Mouse (Mus musculus) adrenal gland, postnatal 36 days (tissue): ENCODE data around the gene Lrrc4b. TPM values are rescaled to one million over a fixed set of nuclear protein-coding genes. Genes with fewer than 3 reads are reported as not detected.

ENCODE experiments used
- DNase-seq, 2 experiments: peaks; one replicate each; pipeline ENCODE4 v3.0.0; 2021; ENCODE audit warnings: mixed read lengths in 1 of 2
- long read RNA-seq, 2 experiments: library from polyadenylated mRNA; stranded (forward); transcript quantifications; one replicate each; pipeline ENCODE4 v2.0.0; 2021; ENCODE audit warnings: borderline sequencing depth in 2 of 2
- total RNA-seq, 2 experiments: library from RNA; stranded (reverse); gene quantifications; 2 replicates each; pipeline ENCODE4 v1.2.3; 2021

Lrrc4b gene
- 1 to 10 TPM; 3.9 to 4.9 TPM for total RNA-seq
- long read RNA-seq, experiment 1, partial matches to known transcripts = 0 of 2 reads
- long read RNA-seq, experiment 1, other reads (novel, unspliced or antisense) = 2 of 2 reads
- long read RNA-seq, experiment 2 = 0 reads

GRCm38 (mm10) chr7:44428968-44429521, at the start of gene Lrrc4b:
Gene Lrrc4b (plus strand): TSS chr7:44429018.
- no peak for DNase-seq

- no peak for DNase-seq
These were observed 46.3 kb upstream of the Lrrc4b start for GRCm38 (mm10) chr7:44382541-44382940.

- DNase-seq = peak; percentile 69 to 83
These were observed 44.7 kb upstream of the Lrrc4b start, which contains the start of gene Syt3 for GRCm38 (mm10) chr7:44383980-44384715. Gene Syt3 (plus strand): TSS chr7:44384102.

GRCm38 (mm10) chr7:44384716-44385059, 44.1 kb upstream of the Lrrc4b start:
- no peak for DNase-seq

- DNase-seq = no peak
These were observed 43.1 kb upstream of the Lrrc4b start, which contains the start of gene 1700008O03Rik for GRCm38 (mm10) chr7:44385720-44386119. Gene 1700008O03Rik (minus strand): TSS chr7:44385820.

- peak in 1 of 2 experiments; percentile 32 for DNase-seq
These were observed 37.0 kb upstream of the Lrrc4b start for GRCm38 (mm10) chr7:44391831-44392230.

GRCm38 (mm10) chr7:44392341-44392740, 36.5 kb upstream of the Lrrc4b start:
- DNase-seq = no peak

- no peak for DNase-seq
These were observed 35.5 kb upstream of the Lrrc4b start for GRCm38 (mm10) chr7:44393284-44393683.

GRCm38 (mm10) chr7:44398570-44398969, 30.2 kb upstream of the Lrrc4b start:
- DNase-seq = peak; percentile 50 to 58

GRCm38 (mm10) chr7:44401673-44402072, 27.1 kb upstream of the Lrrc4b start:
- DNase-seq = no peak

GRCm38 (mm10) chr7:44405346-44406014, 23.3 kb upstream of the Lrrc4b start:
- DNase-seq = peak; percentile 87 to 89

- no peak for DNase-seq
These were observed 22.8 kb upstream of the Lrrc4b start for GRCm38 (mm10) chr7:44406015-44406355.

- DNase-seq = no peak
These were observed 17.7 kb upstream of the Lrrc4b start for GRCm38 (mm10) chr7:44411144-44411543.

GRCm38 (mm10) chr7:44413307-44413706, 15.5 kb upstream of the Lrrc4b start:
- no peak for DNase-seq

- DNase-seq = no peak
These were observed 1.2 kb upstream of the Lrrc4b start for GRCm38 (mm10) chr7:44427666-44428065.

GRCm38 (mm10) chr7:44428171-44428950, 457 bp upstream of the Lrrc4b start:
- DNase-seq = no peak

- no peak for DNase-seq
These were observed 993 bp downstream of the Lrrc4b start for GRCm38 (mm10) chr7:44429534-44430488.

GRCm38 (mm10) chr7:44432550-44432949, 3.7 kb downstream of the Lrrc4b start:
- no peak for DNase-seq

- no peak for DNase-seq
These were observed 4.6 kb downstream of the Lrrc4b start for GRCm38 (mm10) chr7:44433371-44433770.

- DNase-seq = no peak
These were observed 5.3 kb downstream of the Lrrc4b start for GRCm38 (mm10) chr7:44434089-44434488.

GRCm38 (mm10) chr7:44435796-44436195, 7.0 kb downstream of the Lrrc4b start:
- no peak for DNase-seq
